Comparison of ENCODE assay signal across 7 mouse cellular contexts in genomic region chr7:67444523-67444942, GRCm38 (mm10).
DNase-seq lines count a peak whose midpoint lies in the region; ATAC-seq and TF ChIP-seq lines count a peak whose summit lies in the region.

No protein-coding gene starts in this region.

- H3K9ac ChIP-seq in forebrain, embryonic 15.5 days (replicated peaks) = no peak overlapping the region
- H3K9ac ChIP-seq in limb, embryonic 14.5 days (ENCODE audit: low read depth, low read length, severe bottlenecking) = no peak overlapping the region
- no peak overlapping the region for H3K9ac ChIP-seq in stomach, postnatal 0 days (ENCODE audit: low read length)

- no peaks in the 10 kb centered on the region for H3K36me3 ChIP-seq in forebrain, embryonic 15.5 days
- no peaks in the 10 kb centered on the region for H3K36me3 ChIP-seq in limb, embryonic 14.5 days (ENCODE audit: control insufficient read depth, insufficient read depth, low read length)
- H3K36me3 ChIP-seq in stomach, postnatal 0 days (ENCODE audit: control insufficient read depth, insufficient read depth, low read length) = no peaks in the 10 kb centered on the region

- ATAC-seq in forebrain, embryonic 15.5 days (replicated peaks) = peak; percentile 46
- ATAC-seq in limb, embryonic 14.5 days (ENCODE audit: low FRiP score, low read depth) = peak; percentile 70; the same call in 1 of the 2 replicates
- 0 out of 2 replicates have a peak, but pooled peaks have one; percentile 23 for ATAC-seq in stomach, postnatal 0 days (ENCODE audit: low FRiP score, low TSS enrichment)

- no peaks in the 10 kb centered on the region for H3K9me3 ChIP-seq in forebrain, embryonic 15.5 days
- no peaks in the 10 kb centered on the region for H3K9me3 ChIP-seq in limb, embryonic 14.5 days (ENCODE audit: control insufficient read depth, low read length)
- H3K9me3 ChIP-seq in stomach, postnatal 0 days (ENCODE audit: control insufficient read depth, low read length) = no peaks in the 10 kb centered on the region

- 55% methylated on average over 3 of the region's 3 CpGs for WGBS in lung, adult 2 months
- 56% methylated on average over 3 of the region's 3 CpGs for WGBS in forebrain, embryonic 15.5 days
- WGBS in limb, embryonic 14.5 days = 48% methylated on average over 3 of the region's 3 CpGs
- WGBS in stomach, postnatal 0 days = 55% methylated on average over 3 of the region's 3 CpGs

- no peak overlapping the region for H3K4me3 ChIP-seq in lung, adult 2 months (replicated peaks; ENCODE audit: extremely low read depth, low read depth, low read length)
- no peak overlapping the region for H3K4me3 ChIP-seq in forebrain, embryonic 15.5 days
- H3K4me3 ChIP-seq in limb, embryonic 14.5 days (replicated peaks; ENCODE audit: low read length) = no peak overlapping the region
- no peak overlapping the region for H3K4me3 ChIP-seq in stomach, postnatal 0 days (ENCODE audit: low read depth, low read length)

- no peaks in the 10 kb centered on the region for H3K27me3 ChIP-seq in forebrain, embryonic 15.5 days
- H3K27me3 ChIP-seq in limb, embryonic 14.5 days (ENCODE audit: control insufficient read depth, insufficient read depth, low read length) = no peaks in the 10 kb centered on the region
- no peaks in the 10 kb centered on the region for H3K27me3 ChIP-seq in stomach, postnatal 0 days (ENCODE audit: control insufficient read depth, insufficient read depth, low read length)

- no peak for TF ChIP-seq EP300 in stomach, postnatal 0 days (optimal IDR thresholded peaks at IDR 0.05)

- peak overlapping the region; percentile 89 for H3K27ac ChIP-seq in forebrain, embryonic 15.5 days (replicated peaks)
- H3K27ac ChIP-seq in limb, embryonic 14.5 days (replicated peaks; ENCODE audit: low read depth, low read length) = no peak overlapping the region
- H3K27ac ChIP-seq in stomach, postnatal 0 days (replicated peaks) = 0 out of 2 replicates have a peak overlapping the region, but pooled peaks have one; percentile 2

- no peak overlapping the region for H3K4me2 ChIP-seq in forebrain, embryonic 15.5 days (replicated peaks)
- H3K4me2 ChIP-seq in limb, embryonic 14.5 days (replicated peaks; ENCODE audit: low read depth, low read length, severe bottlenecking) = no peak overlapping the region
- H3K4me2 ChIP-seq in stomach, postnatal 0 days (replicated peaks; ENCODE audit: low read depth) = no peak overlapping the region

- H3K4me1 ChIP-seq in lung, adult 2 months (ENCODE audit: control insufficient read depth, insufficient read depth, low read length) = peaks cover 8% of the 10 kb centered on the region; the same call in 1 of the 2 replicates
- H3K4me1 ChIP-seq in forebrain, embryonic 15.5 days = peaks cover 40% of the 10 kb centered on the region
- peaks cover 39% of the 10 kb centered on the region for H3K4me1 ChIP-seq in limb, embryonic 14.5 days (ENCODE audit: control insufficient read depth, insufficient read depth, low read length)
- peaks cover 10% of the 10 kb centered on the region; the same call in 1 of the 2 replicates for H3K4me1 ChIP-seq in stomach, postnatal 0 days (replicated peaks; ENCODE audit: control insufficient read depth, insufficient read depth)

- DNase-seq in lung, postnatal 10 days = peak; percentile 45
- DNase-seq in lung, adult 2 months = no peak
- DNase-seq in limb, embryonic 14.5 days (ENCODE audit: low spot score) = peak; percentile 49
- no peak for DNase-seq in stomach, postnatal 0 days (ENCODE audit: low spot score)
- DNase-seq in layer of hippocampus, adult 9-10 months (ENCODE audit: low spot score) = no peak
- no peak for DNase-seq in urinary bladder, adult 18-20 months (ENCODE audit: low spot score in 2 of 2)

- no peak for TF ChIP-seq CTCF in lung, adult 2 months (IDR thresholded peaks at IDR 0.05; ENCODE audit: insufficient read depth, low read length)
- TF ChIP-seq CTCF in stomach, postnatal 0 days (IDR thresholded peaks at IDR 0.05; ENCODE audit: low read depth) = no peak

- no peak for TF ChIP-seq POLR2A in lung, adult 2 months (IDR thresholded peaks at IDR 0.05; ENCODE audit: borderline replicate concordance, extremely low read depth, low read depth, low read length)
- no peak for TF ChIP-seq POLR2A in limb, embryonic 14.5 days (IDR thresholded peaks at IDR 0.05; ENCODE audit: borderline replicate concordance, extremely low read depth, insufficient read depth, insufficient read length)

Comparison
In these comparisons a context has a peak if more than half of its experiments do, and no peak if none do; other contexts are left out.
1. DNase-seq: peak in lung, postnatal 10 days (single experiment) and limb, embryonic 14.5 days (single experiment); none in lung, adult 2 months (single experiment), stomach, postnatal 0 days (single experiment), layer of hippocampus, adult 9-10 months (single experiment) and urinary bladder, adult 18-20 months (0 of 2).
2. Peak in every context shown above with its lines, with median percentiles within 50 percentile points of each other: ATAC-seq.